Mouse (Mus musculus) embryonic facial prominence, embryonic 15.5 days (tissue): ENCODE results near the gene Ybx3. TPM values are rescaled to one million over a fixed set of nuclear protein-coding genes. Genes with fewer than 3 reads are reported as not detected.

Source experiments
- ATAC-seq: fragments of 200-750 bp; cut with Nextera tagmentation; 2 replicates; pipeline ENCODE4 v1.8.0; 2017; ENCODE audit warnings: low read depth, moderate TSS enrichment; ENCODE audit not compliant: insufficient number of reproducible peaks, low FRiP score, low TSS enrichment
- H3K27ac ChIP-seq: fragments of 300-500 bp; sonication (generic); replicated peaks from 2 replicates; pipeline ENCODE4 v1.5.1; 2015; ENCODE audit warnings: mild to moderate bottlenecking, inconsistent platforms
- H3K27me3 ChIP-seq: fragments of 300-500 bp; sonication (generic); 2 replicates; pipeline ENCODE4 v1.6.1; 2015; ENCODE audit warnings: inconsistent platforms
- H3K36me3 ChIP-seq: fragments of 300-500 bp; sonication (generic); 2 replicates; pipeline ENCODE4 v1.6.1; 2015; ENCODE audit warnings: mild to moderate bottlenecking, inconsistent platforms
- H3K4me1 ChIP-seq: fragments of 300-500 bp; sonication (generic); 2 replicates; pipeline ENCODE4 v1.6.1; 2015; ENCODE audit warnings: inconsistent platforms
- H3K4me2 ChIP-seq: fragments of 300-500 bp; sonication (generic); replicated peaks from 2 replicates; pipeline ENCODE4 v1.6.1; 2015; ENCODE audit warnings: mild to moderate bottlenecking, inconsistent platforms
- H3K4me3 ChIP-seq: fragments of 300-500 bp; sonication (generic); replicated peaks from 2 replicates; pipeline ENCODE4 v1.5.1; 2015; ENCODE audit warnings: mild to moderate bottlenecking, inconsistent platforms
- H3K9ac ChIP-seq: fragments of 300-500 bp; sonication (generic); 2 replicates; pipeline ENCODE4 v1.6.1; 2015; ENCODE audit warnings: inconsistent platforms
- H3K9me3 ChIP-seq: fragments of 300-500 bp; sonication (generic); replicated peaks from 2 replicates; pipeline ENCODE4 v1.6.1; 2016; ENCODE audit warnings: inconsistent platforms
- WGBS: fragments of 180-500 bp; shearing (Covaris S2); methylation state at CpG from one replicate; pipeline ENCODE4 v1.1.7; 2015; 5-methylcytosine and 5-hydroxymethylcytosine counted together
- polyA plus RNA-seq: library from polyadenylated mRNA; unstranded; fragments of >200 nt; fragmentation: Nextera tagmentation; extraction: Ambion mirVana; gene quantifications from 2 replicates; pipeline ENCODE4 v1.2.1, GENCODE M21; 2015

Gene Ybx3
- 58.9 and 81.4 TPM in 2 replicates for polyA plus RNA-seq

GRCm38 (mm10) chr6:131388040-131389021 is at the start of gene Ybx3:
Gene Ybx3 (minus strand): TSS chr6:131388476.
- Histone ChIP-seq H3K4me3 (peak within 1 kb of the TSS; percentile 76), H3K27me3 (no peaks in the 10 kb centered on the region), H3K9ac (peak within 1 kb of the TSS; percentile 85), H3K36me3 (no peaks in the 10 kb centered on the region), H3K4me1 (peaks cover 26% of the 10 kb centered on the region), H3K27ac (peak within 1 kb of the TSS; percentile 93), H3K9me3 (no peaks in the 10 kb centered on the region), H3K4me2 (peak within 1 kb of the TSS; percentile 77)
- WGBS = under 1% methylated on average over 52 of the region's 107 CpGs
- ATAC-seq = peak; percentile 89

DNA sequence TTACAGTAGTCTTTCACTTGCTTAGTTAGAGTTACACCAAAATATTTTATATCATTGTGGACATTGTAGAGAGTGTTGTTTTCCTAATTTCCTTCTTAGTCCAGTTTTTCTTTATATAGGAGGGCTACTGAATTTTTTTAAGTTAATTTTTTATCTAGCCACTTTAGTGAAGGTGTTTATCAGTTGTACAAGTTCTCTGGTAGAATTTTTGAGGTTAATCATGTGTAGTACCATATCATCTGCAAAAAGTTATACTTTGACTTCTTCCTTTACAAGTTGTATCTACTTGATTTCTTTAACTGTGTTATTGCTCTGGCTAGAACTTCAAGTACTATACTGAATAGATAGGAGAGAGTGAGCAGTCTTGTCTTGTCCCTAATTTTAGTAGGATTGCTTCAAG is 48.4 kb upstream of the Ybx3 start:
- H3K4me1 ChIP-seq = 0 out of 2 replicates have a peak, but pooled peaks cover 4% of the 10 kb centered on the region
- H3K4me3 ChIP-seq = no peak overlapping the region
- H3K9ac ChIP-seq = no peak overlapping the region
- H3K36me3 ChIP-seq = no peaks in the 10 kb centered on the region
- peaks cover 10% of the 10 kb centered on the region; the same call in 1 of the 2 replicates for H3K27me3 ChIP-seq
- no peak overlapping the region for H3K4me2 ChIP-seq
- H3K9me3 ChIP-seq = no peaks in the 10 kb centered on the region
- H3K27ac ChIP-seq = no peak overlapping the region
- no peak for ATAC-seq

GRCm38 (mm10) chr6:131434088-131434487 is 45.8 kb upstream of the Ybx3 start:
- Histone ChIP-seq H3K36me3 (no peaks in the 10 kb centered on the region), H3K27me3 (peaks cover 10% of the 10 kb centered on the region; the same call in 1 of the 2 replicates), H3K4me2 (peak overlapping the region; percentile 79), H3K9me3 (no peaks in the 10 kb centered on the region), H3K4me1 (0 out of 2 replicates have a peak, but pooled peaks cover 4% of the 10 kb centered on the region), H3K9ac (no peak overlapping the region), H3K27ac (no peak overlapping the region), H3K4me3 (peak overlapping the region; percentile 43)
- ATAC-seq = no peak
- WGBS = 15% methylated on average over 1 of the region's 1 CpGs

DNA sequence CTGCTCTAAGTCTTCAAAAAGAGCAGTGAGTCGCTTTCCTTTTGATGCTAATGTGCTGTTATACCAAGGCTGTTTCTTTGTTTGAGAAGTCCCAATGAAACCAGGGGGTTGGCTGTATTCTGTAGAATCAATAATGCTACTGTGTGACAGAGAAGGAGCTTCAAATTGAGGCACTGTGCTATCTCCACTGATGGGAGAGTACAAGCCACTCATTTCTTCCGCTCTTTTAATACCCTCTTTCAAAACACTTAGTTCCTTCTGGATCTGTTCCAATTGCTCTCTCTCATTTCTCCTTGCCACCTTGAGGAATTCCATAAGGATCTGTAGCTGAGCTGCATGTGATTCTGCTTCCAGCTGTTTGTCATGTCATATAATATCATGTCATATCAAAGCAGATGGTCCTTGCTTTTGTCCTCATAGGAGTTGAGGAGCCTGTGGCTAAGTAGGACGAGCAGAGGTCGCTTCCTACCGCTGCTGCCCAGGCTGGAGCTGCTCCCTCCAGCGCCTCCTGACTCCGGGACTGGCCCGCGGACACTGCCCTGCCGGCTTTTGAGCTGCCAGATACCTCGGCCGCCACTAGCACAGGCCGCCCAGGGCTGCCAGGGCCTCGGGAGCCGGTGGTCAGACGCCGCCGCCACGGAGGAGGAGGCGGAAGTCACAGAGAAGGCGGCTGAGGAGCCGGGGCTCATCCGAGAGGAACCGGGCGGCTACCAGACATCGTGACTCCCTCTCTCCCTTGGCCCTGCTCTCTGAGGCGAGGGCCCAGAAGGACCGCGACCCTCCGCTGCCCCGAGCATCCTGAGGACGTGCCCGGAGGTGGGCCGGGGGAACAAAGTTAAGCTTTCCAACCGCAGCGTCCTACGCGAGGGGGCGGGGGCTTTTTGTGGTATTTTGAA is 45.1 kb upstream of the Ybx3 start:
- no peaks in the 10 kb centered on the region for H3K9me3 ChIP-seq
- 0 out of 2 replicates have a peak, but pooled peaks cover 4% of the 10 kb centered on the region for H3K4me1 ChIP-seq
- H3K27me3 ChIP-seq = peaks cover 10% of the 10 kb centered on the region; the same call in 1 of the 2 replicates
- ATAC-seq = no peak
- no peak overlapping the region for H3K27ac ChIP-seq
- no peaks in the 10 kb centered on the region for H3K36me3 ChIP-seq
- 6% methylated on average over 38 of the region's 39 CpGs for WGBS
- 0 out of 2 replicates have a peak overlapping the region, but pooled peaks have one; percentile 28 for H3K9ac ChIP-seq
- peak overlapping the region; percentile 43 for H3K4me3 ChIP-seq
- peak overlapping the region; percentile 79 for H3K4me2 ChIP-seq

GRCm38 (mm10) chr6:131421572-131421971 is 33.3 kb upstream of the Ybx3 start:
- Histone ChIP-seq H3K36me3 (no peaks in the 10 kb centered on the region), H3K9me3 (no peaks in the 10 kb centered on the region), H3K27ac (no peak overlapping the region), H3K4me1 (no peaks in the 10 kb centered on the region), H3K4me2 (no peak overlapping the region), H3K4me3 (no peak overlapping the region), H3K27me3 (no peaks in the 10 kb centered on the region), H3K9ac (no peak overlapping the region)
- 64% methylated on average over 3 of the region's 3 CpGs for WGBS
- no peak for ATAC-seq

- no peak for ATAC-seq
- WGBS = 77% methylated on average over 3 of the region's 3 CpGs
- H3K9me3 ChIP-seq = no peaks in the 10 kb centered on the region
- H3K27ac ChIP-seq = no peak overlapping the region
- no peaks in the 10 kb centered on the region for H3K27me3 ChIP-seq
- no peak overlapping the region for H3K4me3 ChIP-seq
- H3K9ac ChIP-seq = no peak overlapping the region
- H3K4me1 ChIP-seq = no peaks in the 10 kb centered on the region
- no peak overlapping the region for H3K4me2 ChIP-seq
- H3K36me3 ChIP-seq = no peaks in the 10 kb centered on the region
These were observed 31.3 kb upstream of the Ybx3 start for GRCm38 (mm10) chr6:131419614-131420013.

GRCm38 (mm10) chr6:131418770-131419169 is 30.5 kb upstream of the Ybx3 start:
- H3K4me3 ChIP-seq = no peak overlapping the region
- ATAC-seq = peak; percentile 43; the same call in 1 of the 2 replicates
- H3K27me3 ChIP-seq = no peaks in the 10 kb centered on the region
- no peaks in the 10 kb centered on the region for H3K9me3 ChIP-seq
- no peaks in the 10 kb centered on the region for H3K36me3 ChIP-seq
- H3K9ac ChIP-seq = no peak overlapping the region
- no peak overlapping the region for H3K4me2 ChIP-seq
- no peak overlapping the region for H3K27ac ChIP-seq
- no peaks in the 10 kb centered on the region for H3K4me1 ChIP-seq

DNA sequence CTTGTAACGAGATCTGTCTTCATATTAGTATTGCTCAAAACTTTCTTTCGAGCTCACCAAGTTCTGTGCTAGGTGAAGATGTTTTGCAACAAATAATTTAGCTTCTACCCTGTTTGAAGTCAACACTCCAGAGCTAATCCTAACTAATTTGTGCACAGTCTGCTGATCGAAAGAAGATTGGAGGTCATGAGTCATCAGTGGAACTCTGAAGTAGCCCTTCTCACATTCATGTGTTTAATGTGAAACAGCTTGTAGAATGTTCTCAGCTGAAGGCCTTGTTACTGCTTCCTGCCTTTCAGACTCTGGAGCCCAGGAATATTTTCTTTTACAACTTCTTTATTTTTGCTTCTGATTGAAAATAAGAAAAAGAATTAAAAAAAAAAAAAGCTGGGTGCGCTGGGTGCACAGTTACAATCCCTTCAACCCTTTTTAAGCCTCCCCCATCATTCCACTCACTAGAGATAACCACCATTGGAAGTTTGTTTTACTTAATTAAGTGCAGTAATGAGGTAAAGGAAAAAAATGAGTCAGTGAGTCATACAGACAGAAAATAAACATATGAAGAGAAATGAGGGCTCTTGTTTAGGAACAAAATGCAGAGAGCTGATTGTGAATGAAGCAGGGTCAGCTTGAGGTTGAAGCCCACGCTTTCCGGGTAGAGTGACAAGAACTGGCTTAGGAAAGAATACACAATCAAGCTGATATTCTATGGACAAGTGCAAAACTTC is 23.0 kb upstream of the Ybx3 start:
- WGBS = 66% methylated on average over 6 of the region's 6 CpGs
- Histone ChIP-seq H3K36me3 (no peaks in the 10 kb centered on the region), H3K9ac (no peak overlapping the region), H3K27ac (no peak overlapping the region), H3K4me2 (no peak overlapping the region), H3K4me1 (no peaks in the 10 kb centered on the region), H3K4me3 (no peak overlapping the region), H3K27me3 (no peaks in the 10 kb centered on the region), H3K9me3 (no peaks in the 10 kb centered on the region)
- ATAC-seq = no peak

DNA sequence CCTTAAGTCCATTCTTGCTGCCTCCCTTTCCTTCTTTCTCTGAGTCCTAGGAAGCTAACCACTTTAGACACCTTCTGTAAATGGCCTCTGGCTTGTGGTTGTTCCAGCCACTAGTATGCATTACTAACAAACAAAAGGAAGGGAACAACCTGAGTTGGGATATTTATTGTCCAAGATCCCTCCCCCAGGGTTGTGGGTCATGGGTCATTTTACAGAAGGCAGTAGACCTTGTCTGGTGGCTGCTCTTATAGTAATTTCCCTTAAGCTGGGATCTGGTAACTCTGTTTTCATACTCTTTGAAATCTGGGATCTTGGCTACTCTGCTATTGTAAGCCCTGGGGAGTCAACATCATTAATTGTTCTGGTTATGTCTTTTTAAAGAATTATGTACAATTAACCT is 18.7 kb upstream of the Ybx3 start:
- no peaks in the 10 kb centered on the region for H3K27me3 ChIP-seq
- H3K9ac ChIP-seq = no peak overlapping the region
- no peak overlapping the region for H3K4me3 ChIP-seq
- no peak for ATAC-seq
- no peak overlapping the region for H3K4me2 ChIP-seq
- no peaks in the 10 kb centered on the region for H3K36me3 ChIP-seq
- H3K9me3 ChIP-seq = no peaks in the 10 kb centered on the region
- H3K27ac ChIP-seq = no peak overlapping the region
- H3K4me1 ChIP-seq = no peaks in the 10 kb centered on the region

DNA sequence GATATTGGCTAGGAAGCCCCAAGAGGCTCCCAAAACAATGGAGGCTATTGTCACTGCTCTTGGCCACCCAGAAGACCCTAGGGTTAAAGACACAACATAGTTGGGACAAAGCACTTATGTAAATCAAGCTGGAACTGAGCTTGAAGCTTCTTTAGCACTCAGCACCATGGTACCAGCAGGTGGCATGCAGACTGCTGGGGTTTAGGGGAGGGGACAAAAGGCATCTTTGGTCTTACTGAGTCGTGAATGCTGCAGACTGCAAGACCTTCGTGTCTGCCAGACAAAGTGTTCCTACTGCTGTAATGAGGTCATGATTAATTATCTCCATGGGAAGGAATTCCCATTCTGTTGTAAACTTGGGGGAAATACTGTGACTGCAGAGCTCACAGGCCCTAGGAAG is 17.6 kb upstream of the Ybx3 start:
- no peak overlapping the region for H3K4me2 ChIP-seq
- no peaks in the 10 kb centered on the region for H3K9me3 ChIP-seq
- H3K9ac ChIP-seq = no peak overlapping the region
- no peak for ATAC-seq
- no peaks in the 10 kb centered on the region for H3K27me3 ChIP-seq
- 10% methylated on average over 2 of the region's 2 CpGs for WGBS
- H3K4me1 ChIP-seq = no peaks in the 10 kb centered on the region
- H3K27ac ChIP-seq = no peak overlapping the region
- no peak overlapping the region for H3K4me3 ChIP-seq
- H3K36me3 ChIP-seq = no peaks in the 10 kb centered on the region
